Mouse (Mus musculus) midbrain, postnatal 0 days (tissue): ENCODE measurements at regions not wholly inside any gene's neighbourhood (a gene's known extent, or its start where the extent isn't known, plus 50 kb on each side); places are given as distances from the start of the nearest gene placed in this dataset.

ENCODE experiments used
- ATAC-seq: fragments of 200-750 bp; cut with Nextera tagmentation; 2 replicates; pipeline ENCODE4 v1.8.0; 2017; ENCODE audit warnings: moderate number of reproducible peaks, mild to moderate bottlenecking, moderate TSS enrichment, moderate library complexity; ENCODE audit not compliant: low FRiP score
- DNase-seq: peaks from one replicate; pipeline ENCODE4 v3.0.0-alpha.2; 2015; ENCODE audit warnings: low spot score
- H3K27ac ChIP-seq: fragments of 300-500 bp; sonication (generic); 2 replicates; pipeline ENCODE4 v1.5.1; 2014; ENCODE audit warnings: low read depth, mild to moderate bottlenecking, low read length, mixed read lengths
- H3K27me3 ChIP-seq: fragments of 300-500 bp; sonication (generic); 2 replicates; pipeline ENCODE4 v1.6.1; 2014; ENCODE audit warnings: low read length, control low read depth, mixed read lengths; ENCODE audit not compliant: insufficient read depth
- H3K36me3 ChIP-seq: fragments of 300-500 bp; sonication (generic); 2 replicates; pipeline ENCODE4 v1.6.1; 2014; ENCODE audit warnings: low read length, control low read depth, mixed read lengths; ENCODE audit not compliant: insufficient read depth
- H3K4me1 ChIP-seq: fragments of 300-500 bp; sonication (generic); 2 replicates; pipeline ENCODE4 v1.6.1; 2014; ENCODE audit warnings: mild to moderate bottlenecking, control low read depth, antibody characterized with exemption, low read length, mixed read lengths; ENCODE audit not compliant: insufficient read depth
- H3K4me2 ChIP-seq: fragments of 300-500 bp; sonication (generic); 2 replicates; pipeline ENCODE4 v1.6.1; 2014; ENCODE audit warnings: low read depth, mild to moderate bottlenecking, low read length, mixed read lengths; ENCODE audit not compliant: poor library complexity, severe bottlenecking
- H3K4me3 ChIP-seq: fragments of 300-500 bp; sonication (generic); 2 replicates; pipeline ENCODE4 v1.5.1; 2014; ENCODE audit warnings: low read depth, mild to moderate bottlenecking, low read length, moderate library complexity
- H3K9ac ChIP-seq: fragments of 300-500 bp; sonication (generic); replicated peaks from 2 replicates; pipeline ENCODE4 v1.6.1; 2014; ENCODE audit warnings: mild to moderate bottlenecking, low read length, moderate library complexity, mixed read lengths; ENCODE audit not compliant: poor library complexity, severe bottlenecking
- H3K9me3 ChIP-seq: fragments of 300-500 bp; sonication (generic); 2 replicates; pipeline ENCODE4 v1.6.1; 2016; ENCODE audit warnings: low read length, control low read depth
- CTCF ChIP-seq: IDR thresholded peaks from 2 replicates; pipeline ENCODE4 v1.5.1; 2016; ENCODE audit warnings: antibody characterized with exemption, mild to moderate bottlenecking
- WGBS: fragments of 180-500 bp; shearing (Covaris S2); extraction: QIAGEN DNeasy Blood & Tissue Kit; methylation state at CpG from one replicate; pipeline ENCODE4 v1.1.7; 2014; 5-methylcytosine and 5-hydroxymethylcytosine counted together

DNA sequence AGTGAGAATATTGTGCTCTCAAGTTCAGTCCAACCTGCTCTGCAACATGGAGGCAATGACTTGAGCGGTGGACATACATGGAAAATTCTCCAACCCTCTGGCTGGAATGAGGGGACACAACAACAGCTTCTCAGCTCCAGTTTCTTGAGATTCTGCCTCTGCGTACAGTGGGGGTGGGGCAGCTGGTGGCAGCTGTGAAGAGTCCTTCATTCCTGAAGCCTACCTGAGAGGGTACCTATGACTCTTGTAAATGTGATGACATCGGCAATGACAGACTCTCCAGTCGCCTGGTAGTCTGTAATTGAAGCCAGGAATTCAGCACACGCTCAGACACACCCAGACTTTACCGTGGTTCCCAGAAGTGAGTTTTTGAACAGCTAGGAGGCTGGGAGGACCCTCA is 58.5 kb upstream of the Hoxc13 start:
- Histone ChIP-seq H3K27ac (no peak overlapping the region), H3K27me3 (no peaks in the 10 kb centered on the region), H3K4me1 (no peaks in the 10 kb centered on the region), H3K9ac (no peak overlapping the region), H3K9me3 (no peaks in the 10 kb centered on the region), H3K4me3 (no peak overlapping the region), H3K36me3 (no peaks in the 10 kb centered on the region), H3K4me2 (no peak overlapping the region)
- DNase-seq, result no peak
- TF ChIP-seq CTCF, result no peak
- ATAC-seq, result no peak
- WGBS, result 77% methylated on average over 6 of the region's 6 CpGs

- WGBS, result 84% methylated on average over 3 of the region's 3 CpGs
- no peak overlapping the region for H3K27ac ChIP-seq
- H3K4me1 ChIP-seq, result no peaks in the 10 kb centered on the region
- H3K36me3 ChIP-seq, result no peaks in the 10 kb centered on the region
- H3K9me3 ChIP-seq, result no peaks in the 10 kb centered on the region
- H3K27me3 ChIP-seq, result no peaks in the 10 kb centered on the region
- H3K4me2 ChIP-seq, result no peak overlapping the region
- H3K9ac ChIP-seq, result no peak overlapping the region
- ATAC-seq (no peak), DNase-seq (no peak)
- H3K4me3 ChIP-seq, result no peak overlapping the region
- TF ChIP-seq CTCF, result no peak
Measured at GRCm38 (mm10) chr15:102866788-102867187, 54.1 kb upstream of the Hoxc13 start.
